Mouse (Mus musculus) C2C12 (cell line): Measurements from ENCODE around the gene Nat10. TPM values are rescaled to one million over a fixed set of nuclear protein-coding genes. Genes with fewer than 3 reads are reported as not detected.

Source experiments
- H3K27me3 ChIP-seq: one replicate; pipeline ENCODE4 v1.6.1; 2011; ENCODE audit not compliant: control insufficient read depth, insufficient read depth, insufficient read length
- H3K36me3 ChIP-seq: one replicate; pipeline ENCODE4 v1.6.1; 2011; ENCODE audit not compliant: control insufficient read depth, insufficient read depth
- H3K4me3 ChIP-seq: one replicate; pipeline ENCODE4 v1.5.1; 2011; ENCODE audit warnings: mild to moderate bottlenecking, control low read depth; ENCODE audit not compliant: poor library complexity, insufficient read depth, severe bottlenecking
- H3K79me2 ChIP-seq: one replicate; pipeline ENCODE4 v1.6.1; 2011; ENCODE audit not compliant: control insufficient read depth, insufficient read depth
- H3K79me3 ChIP-seq: one replicate; pipeline ENCODE4 v1.6.1; 2011; ENCODE audit warnings: low read depth, control low read depth
- H3ac ChIP-seq: one replicate; pipeline ENCODE3; 2011; ENCODE audit warnings: low read depth; ENCODE audit not compliant: control insufficient read depth, insufficient read length
- CEBPB ChIP-seq: IDR thresholded peaks from one replicate; pipeline ENCODE4 v1.6.1; 2011; ENCODE audit warnings: low read depth, mild to moderate bottlenecking, control low read depth, moderate library complexity
- CTCF ChIP-seq: IDR thresholded peaks from one replicate; pipeline ENCODE4 v1.5.1; 2011; ENCODE audit not compliant: control insufficient read depth, insufficient read depth, insufficient read length
- FOSL1 ChIP-seq: IDR thresholded peaks from one replicate; pipeline ENCODE4 v1.8.0; 2011; ENCODE audit warnings: mild to moderate bottlenecking, low read length; ENCODE audit not compliant: poor library complexity, insufficient read depth, severe bottlenecking
- MAX ChIP-seq: IDR thresholded peaks from one replicate; pipeline ENCODE4 v1.6.1; 2011; ENCODE audit warnings: mild to moderate bottlenecking, control low read depth
- MYOD1 ChIP-seq: IDR thresholded peaks from one replicate; pipeline ENCODE4 v1.6.1; 2011; ENCODE audit warnings: low read depth; ENCODE audit not compliant: control insufficient read depth, insufficient read length
- MYOG ChIP-seq: IDR thresholded peaks from one replicate; pipeline ENCODE4 v1.6.1; 2011; ENCODE audit not compliant: control insufficient read depth, insufficient read length; ENCODE audit errors: extremely low read depth
- USF1 ChIP-seq: IDR thresholded peaks from one replicate; pipeline ENCODE4 v1.6.1; 2011; ENCODE audit warnings: low read depth, mild to moderate bottlenecking, control low read depth, moderate library complexity
- polyA plus RNA-seq: library from polyadenylated mRNA; unstranded; fragments of >200 nt; fragmentation: generic; extraction: Trizol; gene quantifications from one replicate; pipeline ENCODE4 v1.2.1, GENCODE M21; 2012; ENCODE audit warnings: missing spikeins

Nat10 gene
- polyA plus RNA-seq, 1 experiment, result 28.0 TPM

DNA sequence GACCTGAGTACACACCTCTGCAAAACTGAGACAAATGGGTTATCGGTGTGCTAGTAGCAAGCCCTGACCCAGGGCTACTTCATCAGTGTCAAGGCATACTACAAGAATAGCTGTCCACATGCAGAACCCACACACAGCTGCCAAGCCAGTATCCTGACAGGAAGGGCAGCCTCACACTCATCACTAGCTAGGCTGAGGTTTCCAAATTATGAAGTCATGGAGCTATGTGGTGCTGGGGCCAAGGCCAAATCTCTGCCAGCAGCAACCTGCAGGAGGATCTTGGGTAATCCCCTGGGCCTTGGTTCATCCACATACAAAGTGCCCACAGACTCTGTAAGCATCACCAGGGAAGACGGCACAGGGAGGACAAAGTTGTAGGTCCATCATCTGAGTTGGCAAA lies 17.5 kb downstream of the Nat10 start:
- no peaks in the 10 kb centered on the region for H3K27me3 ChIP-seq
- no peaks in the 10 kb centered on the region for H3K79me3 ChIP-seq
- peaks cover 93% of the 10 kb centered on the region for H3K36me3 ChIP-seq
- TF ChIP-seq USF1, result no peak
- TF ChIP-seq MYOG, result no peak
- TF ChIP-seq MAX, result no peak
- no peak for TF ChIP-seq CEBPB
- TF ChIP-seq MYOD1, result no peak
- no peak for TF ChIP-seq CTCF
- TF ChIP-seq FOSL1, result no peak
- no peaks in the 10 kb centered on the region for H3K79me2 ChIP-seq
- no peak overlapping the region for H3ac ChIP-seq
- H3K4me3 ChIP-seq, result no peak overlapping the region

- no peak overlapping the region for H3K4me3 ChIP-seq
- TF ChIP-seq CEBPB, result no peak
- no peak for TF ChIP-seq MAX
- TF ChIP-seq MYOD1, result no peak
- TF ChIP-seq CTCF, result no peak
- no peak for TF ChIP-seq USF1
- no peak for TF ChIP-seq MYOG
- TF ChIP-seq FOSL1, result no peak
- no peaks in the 10 kb centered on the region for H3K27me3 ChIP-seq
- no peak overlapping the region for H3ac ChIP-seq
- H3K79me2 ChIP-seq, result no peaks in the 10 kb centered on the region
- H3K36me3 ChIP-seq, result peaks cover 88% of the 10 kb centered on the region
- no peaks in the 10 kb centered on the region for H3K79me3 ChIP-seq
These were observed 18.2 kb downstream of the Nat10 start for GRCm38 (mm10) chr2:103742821-103743220.

DNA sequence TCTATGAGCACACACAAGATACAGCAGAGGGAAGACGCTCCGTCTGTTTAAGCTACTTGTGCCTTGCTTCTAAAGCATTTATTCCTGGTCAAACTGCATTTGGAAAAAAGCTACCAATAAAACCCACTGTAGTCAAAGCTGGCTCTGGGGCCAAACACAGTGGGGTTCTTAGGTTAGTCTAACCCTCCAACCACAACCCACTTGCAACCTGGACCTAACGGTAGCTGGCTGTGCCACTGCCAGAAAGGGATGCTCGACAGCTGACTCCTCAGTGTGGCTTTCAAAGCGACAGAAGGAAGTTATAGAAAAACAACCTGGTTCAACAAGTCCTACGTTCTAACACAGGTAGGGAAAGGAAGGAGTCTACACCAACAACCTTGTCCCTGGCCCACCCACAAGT lies 29.6 kb downstream of the Nat10 start:
- Histone ChIP-seq H3K36me3 (peaks cover 89% of the 10 kb centered on the region), H3K27me3 (no peaks in the 10 kb centered on the region), H3ac (no peak overlapping the region), H3K4me3 (no peak overlapping the region), H3K79me2 (no peaks in the 10 kb centered on the region), H3K79me3 (no peaks in the 10 kb centered on the region)
- TF ChIP-seq MYOG (no peak), CEBPB (no peak), CTCF (no peak), MYOD1 (no peak), MAX (no peak)

DNA sequence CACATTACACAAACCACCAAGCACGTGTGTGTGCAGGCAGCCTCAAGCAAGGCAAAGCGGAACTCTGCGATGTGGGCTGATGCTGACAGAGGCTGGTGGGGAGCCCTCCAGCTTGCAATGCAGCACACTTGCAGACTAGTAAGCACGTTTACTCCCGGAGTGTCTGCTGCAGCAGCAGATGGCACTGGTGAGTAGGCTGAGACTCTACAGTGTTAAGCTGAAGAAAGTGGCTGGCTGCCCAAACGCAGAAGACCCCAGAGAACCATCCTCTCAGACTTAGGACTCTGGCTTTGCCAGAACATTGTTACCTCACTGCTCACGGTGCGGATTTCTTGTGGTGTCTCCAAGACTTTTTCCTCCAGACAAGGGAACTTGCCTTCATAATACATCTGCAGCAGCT lies 30.1 kb downstream of the Nat10 start:
- no peaks in the 10 kb centered on the region for H3K27me3 ChIP-seq
- H3K79me3 ChIP-seq, result no peaks in the 10 kb centered on the region
- peaks cover 93% of the 10 kb centered on the region for H3K36me3 ChIP-seq
- TF ChIP-seq FOSL1 (no peak), MAX (no peak), CTCF (no peak), USF1 (no peak), MYOG (no peak), MYOD1 (no peak), CEBPB (no peak)
- H3K4me3 ChIP-seq, result no peak overlapping the region
- no peak overlapping the region for H3ac ChIP-seq
- no peaks in the 10 kb centered on the region for H3K79me2 ChIP-seq

DNA sequence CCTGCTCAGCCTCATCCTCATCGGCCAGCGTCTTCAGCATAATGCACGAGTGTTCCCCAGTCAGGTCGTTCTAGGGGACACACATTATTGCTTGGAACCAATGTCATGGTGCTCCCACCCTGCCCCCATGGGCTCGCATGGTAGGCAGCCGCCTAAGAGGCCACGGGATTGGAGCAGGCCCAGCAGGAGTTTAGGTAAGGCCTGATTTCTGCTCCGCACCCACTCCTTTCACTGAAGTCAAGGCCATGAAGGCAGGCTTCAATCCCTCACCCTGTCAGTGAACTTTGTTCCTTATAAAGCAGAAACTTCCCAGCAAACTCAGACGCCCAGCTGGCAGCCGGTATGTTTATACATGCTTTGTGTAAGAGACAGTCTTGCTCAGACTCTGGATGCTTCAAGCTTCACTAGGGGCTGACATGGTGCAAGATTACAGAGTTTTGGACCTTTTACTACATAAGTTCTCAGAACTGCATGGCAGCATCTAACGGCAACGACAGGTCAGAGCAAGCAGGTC lies 33.0 kb downstream of the Nat10 start:
- Histone ChIP-seq H3K27me3 (no peaks in the 10 kb centered on the region), H3K79me2 (no peaks in the 10 kb centered on the region)

DNA sequence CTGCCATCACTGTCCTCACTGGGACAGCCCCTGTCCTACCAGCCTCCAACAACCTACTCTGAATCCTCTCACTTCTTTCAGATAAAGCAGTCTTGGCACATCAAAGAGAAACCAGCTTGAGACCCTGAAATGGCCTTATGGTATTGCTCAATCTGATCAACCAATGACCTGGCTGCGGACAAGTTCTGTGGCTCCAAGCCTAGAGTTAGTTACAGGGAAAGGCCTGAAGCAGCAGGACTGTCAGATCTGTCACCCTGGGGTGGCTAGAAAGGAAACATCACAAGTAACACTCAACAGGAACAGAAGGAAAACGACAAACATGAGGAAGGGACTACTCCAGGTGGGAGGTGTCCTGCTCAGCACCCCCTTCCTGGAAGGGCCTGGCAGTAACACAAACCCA lies 36.5 kb downstream of the Nat10 start:
- Histone ChIP-seq H3K79me3 (no peaks in the 10 kb centered on the region), H3K27me3 (no peaks in the 10 kb centered on the region), H3ac (no peak overlapping the region), H3K36me3 (peaks cover 87% of the 10 kb centered on the region), H3K79me2 (no peaks in the 10 kb centered on the region), H3K4me3 (no peak overlapping the region)
- TF ChIP-seq FOSL1 (no peak), MYOD1 (no peak), CEBPB (no peak), CTCF (no peak), USF1 (no peak), MYOG (no peak), MAX (no peak)

More for the DNA sequence above, 33.0 kb downstream of the Nat10 start:
- H3K4me3 ChIP-seq, result no peak overlapping the region
- TF ChIP-seq MAX, result no peak
- TF ChIP-seq CEBPB, result no peak
- TF ChIP-seq MYOD1, result no peak
- no peak for TF ChIP-seq FOSL1
- TF ChIP-seq USF1, result no peak
- no peak for TF ChIP-seq CTCF
- no peak for TF ChIP-seq MYOG
- no peaks in the 10 kb centered on the region for H3K79me3 ChIP-seq
- no peak overlapping the region for H3ac ChIP-seq
- H3K36me3 ChIP-seq, result peaks cover 94% of the 10 kb centered on the region
